Mouse (Mus musculus) heart, postnatal 10 days (tissue): ENCODE measurements around the gene Atg4d. TPM values are rescaled to one million over a fixed set of nuclear protein-coding genes. Genes with fewer than 3 reads are reported as not detected.
"Not testable (repeated sequence)": the region's sequence is repeated elsewhere in the genome, so short reads cannot be mapped to it uniquely, and the experiment has no call there.

Experiments used
- DNase-seq, 2 experiments: peaks; one replicate each; pipeline ENCODE4 v3.0.0; 2021
- intact Hi-C: fragments of 180-260 bp; cut with DNase I; formaldehyde crosslinking; loops from one replicate; pipeline ENCODE4 v1.15.1; 2025
- total RNA-seq, 2 experiments: library from RNA; stranded (reverse); gene quantifications; 2 replicates each; pipeline ENCODE4 v1.2.3; 2021

Atg4d gene
- total RNA-seq, 2 experiments from 2014 or later: 67.6 to 69.6 TPM

DNA sequence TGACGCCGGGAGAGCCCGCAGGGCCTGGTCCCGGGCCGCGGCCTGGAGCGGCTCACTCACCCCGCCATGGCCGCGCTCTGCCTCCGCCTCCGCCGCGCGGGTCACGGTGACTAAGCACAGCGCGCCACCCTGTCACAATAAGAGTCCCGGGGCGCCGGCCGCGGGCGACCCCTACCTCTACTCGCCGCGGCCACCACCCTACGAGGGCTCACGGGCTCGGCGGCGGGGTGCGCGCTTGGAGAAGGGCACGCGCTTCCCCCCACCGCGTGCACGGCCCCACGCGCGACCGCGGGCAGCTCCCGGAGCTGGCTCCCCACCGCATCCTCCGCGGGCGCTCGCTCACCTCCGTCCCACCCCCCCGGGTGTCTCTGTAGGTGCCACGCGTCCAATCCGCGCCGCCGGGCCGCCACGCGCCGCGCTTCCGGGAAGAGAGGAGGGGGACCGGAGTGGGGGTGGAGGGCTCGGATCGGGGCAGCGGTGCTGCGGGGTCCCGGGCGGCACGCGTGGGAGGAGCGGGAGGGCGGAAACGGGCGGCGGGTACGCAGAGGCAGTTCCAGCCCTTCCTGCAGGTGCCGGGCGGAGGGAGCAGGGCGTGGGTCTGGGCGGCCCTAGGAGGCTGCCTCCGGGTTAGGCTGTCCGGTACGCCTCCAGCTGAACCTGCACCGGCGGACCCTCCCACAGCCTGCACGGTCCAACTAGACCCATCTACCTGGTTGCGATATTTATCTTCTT is 26.2 kb upstream of the Atg4d start, which contains the start of gene Keap1:
TSS of gene Keap1 (minus strand) at position 629 of the 732 bp plus-strand sequence.
- peak; percentile 88 to 89 for DNase-seq
- intact Hi-C loops: loop anchor here (1.0 to 5.0 kb wide), 3 partner anchors 26 to 118 kb away; partner anchors contain the start of genes Atg4d and Cdkn2d

DNA sequence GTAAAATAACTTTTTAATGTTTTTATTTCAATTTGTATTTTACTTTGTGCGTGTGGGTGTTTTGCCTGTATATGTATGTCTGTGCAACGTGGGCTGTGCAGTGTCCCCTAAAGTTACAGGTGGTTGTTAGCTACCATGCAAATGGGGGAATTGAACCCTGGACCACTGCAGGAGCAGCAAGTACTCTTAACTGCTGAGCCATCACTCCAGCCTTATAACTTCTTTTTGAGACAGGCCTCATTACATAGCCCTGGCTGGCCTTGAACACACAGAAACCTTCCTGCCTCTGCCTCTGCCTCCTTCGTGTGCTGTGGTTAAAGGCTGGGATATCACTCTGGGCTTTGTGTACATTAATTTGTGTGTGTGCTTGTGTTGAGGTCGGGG is 25.6 kb upstream of the Atg4d start:
- intact Hi-C loops: loop anchor here (2.0 to 5.0 kb wide), 2 partner anchors 51 to 118 kb away; partner anchors contain the start of gene Cdkn2d
- DNase-seq: no peak

DNA sequence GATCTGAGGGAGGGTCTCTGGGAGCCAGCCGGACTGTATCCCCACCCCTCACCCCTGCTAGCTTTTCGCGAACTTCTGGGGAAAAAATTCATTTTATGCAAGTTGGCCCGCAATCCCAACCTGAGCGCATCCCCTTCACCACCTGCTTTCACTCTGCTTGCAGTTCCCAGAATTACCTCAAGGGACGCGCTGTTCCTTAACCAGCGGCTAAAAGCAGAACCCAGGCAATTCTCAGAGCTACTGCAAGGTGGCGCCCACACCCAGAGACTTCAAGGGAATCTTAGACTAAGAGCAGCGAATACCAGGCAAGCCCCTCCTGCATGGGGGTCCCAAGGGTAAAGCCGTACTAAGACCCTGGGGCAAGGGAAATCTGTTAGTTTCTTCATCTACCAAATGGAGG is 23.8 kb upstream of the Atg4d start:
- DNase-seq: peak; percentile 83 to 88
- intact Hi-C loops: no loop called here

DNA sequence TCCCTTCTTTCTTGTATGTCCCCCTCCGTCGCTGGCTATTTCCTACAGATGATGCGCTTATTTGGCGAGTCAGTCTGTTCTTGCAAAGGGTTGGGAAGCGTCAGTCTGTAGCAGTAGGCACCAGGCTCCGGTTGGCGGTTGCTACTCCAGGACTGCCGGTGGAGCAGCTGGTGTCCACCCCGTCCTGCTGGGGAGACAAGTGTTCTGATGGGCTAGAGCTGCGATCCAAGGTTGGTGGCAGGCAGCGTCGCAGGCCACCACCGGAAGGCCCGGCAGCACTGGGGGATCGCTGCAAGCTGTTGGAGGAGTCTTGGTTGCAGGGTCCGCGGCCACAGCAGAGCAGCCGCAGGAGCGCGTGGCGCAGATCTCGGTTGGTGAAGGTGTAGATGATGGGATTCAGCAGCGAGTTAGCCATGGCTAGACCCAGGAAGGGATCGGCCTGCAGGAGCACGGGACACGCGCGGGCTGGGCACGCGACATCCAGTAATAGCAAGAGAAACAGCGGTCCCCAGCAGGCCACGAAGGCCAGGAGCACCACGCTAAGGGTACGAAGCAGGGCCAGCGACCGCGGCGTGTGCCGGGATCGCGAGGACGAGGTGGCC is 21.2 kb upstream of the Atg4d start:
- intact Hi-C loops: no loop called here
- DNase-seq: no peak

GRCm38 (mm10) chr9:21244428-21245112 is 20.5 kb upstream of the Atg4d start:
- DNase-seq: peak; percentile 36 to 42
- intact Hi-C loops: no loop called here

DNA sequence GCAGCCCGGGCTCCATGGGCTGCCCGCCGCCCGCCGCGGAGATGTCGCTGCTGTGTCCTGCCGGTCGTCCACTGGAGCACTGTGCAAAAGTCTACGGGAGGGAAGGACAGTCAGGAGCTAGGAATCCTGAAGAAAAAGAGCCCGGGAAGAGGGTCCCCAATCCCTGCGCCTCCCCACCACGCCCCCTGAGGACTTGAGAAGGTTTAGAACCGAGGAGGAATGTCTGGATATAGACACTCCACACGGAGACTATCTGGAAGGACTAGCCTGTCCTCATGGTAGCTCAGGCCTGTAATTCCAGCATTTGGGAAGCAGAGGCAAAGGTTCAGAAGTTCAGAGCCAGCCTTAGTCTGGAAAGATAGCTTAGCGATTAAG is 20.0 kb upstream of the Atg4d start:
- intact Hi-C loops: no loop called here
- no peak for DNase-seq

- no peak for DNase-seq
- intact Hi-C loops: no loop called here
Observed at GRCm38 (mm10) chr9:21246342-21246741, 18.8 kb upstream of the Atg4d start.

DNA sequence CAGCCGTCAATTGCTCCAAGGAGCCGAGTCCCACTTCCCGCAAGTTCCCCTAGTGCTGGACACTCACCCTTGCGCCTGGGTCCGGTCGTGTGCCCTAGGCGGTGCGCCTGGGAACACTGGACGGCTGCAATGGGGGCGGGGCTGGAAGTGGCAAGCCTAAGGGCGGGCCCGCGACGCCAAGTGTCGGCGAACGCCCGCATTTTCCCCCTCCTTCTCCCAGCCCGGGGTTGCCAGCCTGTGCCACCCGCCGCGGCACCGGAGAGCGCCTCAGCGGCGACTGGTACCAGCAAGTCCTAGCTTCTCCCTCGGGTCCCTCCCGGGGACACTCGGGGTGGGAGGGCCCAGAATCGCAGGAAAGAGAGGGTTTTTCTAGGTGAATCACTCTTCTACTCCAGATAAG is 16.8 kb upstream of the Atg4d start, which contains the start of gene S1pr5:
TSS of gene S1pr5 (minus strand) at position 118 of the 400 bp plus-strand sequence.
- intact Hi-C loops: no loop called here
- DNase-seq: peak; percentile 51 to 52

GRCm38 (mm10) chr9:21249629-21250508 is 15.2 kb upstream of the Atg4d start:
- DNase-seq: no peak
- intact Hi-C loops: no loop called here

DNA sequence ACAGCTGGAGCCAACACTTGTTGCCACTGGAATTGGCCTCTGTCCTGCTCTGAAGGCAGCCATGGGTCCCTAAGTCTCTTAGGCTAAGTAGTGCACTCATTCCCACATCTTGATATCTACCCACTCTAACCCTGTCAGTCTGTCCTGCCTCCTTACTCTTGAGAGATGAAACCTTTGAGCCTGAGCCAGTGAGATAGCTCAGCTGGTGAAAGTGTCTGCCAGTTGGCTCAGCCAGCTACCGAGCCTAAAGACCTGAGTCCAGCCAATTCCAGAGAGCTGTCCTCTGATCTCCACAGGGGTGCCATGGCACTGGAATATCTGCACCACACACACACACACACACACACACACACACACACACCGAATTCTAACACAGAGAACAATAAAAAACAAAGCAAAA is 14.6 kb upstream of the Atg4d start:
- intact Hi-C loops: no loop called here
- DNase-seq: peak; percentile 43 to 54

- intact Hi-C loops: no loop called here
- no peak for DNase-seq
Observed at GRCm38 (mm10) chr9:21251116-21251735, 13.9 kb upstream of the Atg4d start.

DNA sequence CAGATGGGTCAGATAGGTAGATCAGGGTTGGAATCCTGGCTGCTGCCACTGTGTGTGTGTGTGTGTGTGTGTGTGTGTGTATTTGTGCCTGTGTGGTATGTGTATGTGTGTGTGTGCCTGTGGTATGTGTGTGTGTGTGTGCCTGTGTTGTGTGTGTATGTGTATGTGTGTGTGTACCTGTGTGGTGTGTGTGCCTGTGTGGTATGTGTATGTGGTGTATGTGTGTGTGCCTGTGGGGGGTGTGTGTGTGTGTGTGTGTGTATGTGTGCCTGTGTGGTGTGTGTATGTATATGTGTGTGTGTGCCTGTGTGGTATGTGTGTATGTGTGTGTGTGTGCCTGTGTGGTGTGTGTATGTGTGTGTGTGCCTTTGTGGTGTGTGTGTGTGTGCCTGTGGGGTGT is 10.4 kb upstream of the Atg4d start:
- intact Hi-C loops: no loop called here
- DNase-seq: no peak

DNA sequence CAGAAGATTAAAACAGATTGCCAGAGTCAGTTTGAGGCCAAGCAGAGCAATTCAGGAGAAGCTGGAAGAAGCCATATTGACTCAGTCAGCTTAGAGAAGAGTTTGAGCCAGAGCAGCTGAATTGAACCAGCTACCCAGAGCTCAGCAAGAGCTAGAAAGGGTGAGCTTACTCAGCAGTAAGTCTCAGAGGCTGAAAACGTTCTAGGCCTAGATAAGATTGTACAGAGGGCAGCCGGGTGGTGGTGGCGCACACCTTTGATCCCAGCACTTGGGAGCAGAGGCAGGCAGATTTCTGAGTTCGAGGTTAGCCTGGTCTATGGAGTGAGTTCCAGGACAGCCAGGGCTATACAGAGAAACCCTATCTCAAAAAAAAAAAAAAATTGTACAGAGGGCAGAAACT is 8.7 kb upstream of the Atg4d start:
- intact Hi-C loops, DNase-seq: not testable (repeated sequence)

DNA sequence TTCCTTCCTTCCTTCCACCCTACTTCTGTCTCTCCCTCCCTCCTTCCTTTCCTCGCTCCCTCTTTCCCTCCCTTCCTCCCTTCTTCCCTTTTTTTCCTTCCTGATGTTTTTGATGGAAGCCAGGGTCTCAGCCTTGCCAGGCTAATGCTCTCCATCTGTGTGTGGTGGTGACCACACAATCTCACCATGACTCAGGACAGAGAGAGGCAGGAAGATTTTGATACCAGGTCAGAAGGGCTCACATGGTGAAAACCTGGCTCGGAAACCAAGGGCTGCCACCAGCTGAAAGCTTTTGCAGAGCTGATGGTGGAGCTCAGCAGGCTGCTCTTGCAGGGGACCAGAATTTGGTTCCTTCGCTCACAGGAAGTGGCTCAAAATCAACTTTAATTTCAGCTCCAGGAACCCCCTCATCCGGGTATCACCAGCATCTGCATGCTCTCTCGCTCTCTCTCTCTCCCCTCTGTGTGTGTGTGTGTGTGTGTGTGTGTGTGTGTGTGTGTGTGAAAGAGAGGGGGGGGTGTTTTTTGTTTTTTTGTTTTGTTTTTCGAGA is 4.5 kb upstream of the Atg4d start:
- intact Hi-C loops: no loop called here
- no peak for DNase-seq

GRCm38 (mm10) chr9:21261831-21262230 is 3.3 kb upstream of the Atg4d start:
- no peak for DNase-seq
- intact Hi-C loops: no loop called here

GRCm38 (mm10) chr9:21264272-21264999 is 657 bp upstream of the Atg4d start:
- DNase-seq: no peak
- intact Hi-C loops: no loop called here

- intact Hi-C loops: loop anchor here (1.0 kb wide), 1 partner anchor 27 kb away; no protein-coding TSS in a partner anchor
- DNase-seq: peak in 1 of 2 experiments; percentile 34
Observed at GRCm38 (mm10) chr9:21265611-21266010, 518 bp downstream of the Atg4d start.

- intact Hi-C loops: no loop called here
- DNase-seq: no peak
Observed at GRCm38 (mm10) chr9:21266889-21267288, 1.8 kb downstream of the Atg4d start.

DNA sequence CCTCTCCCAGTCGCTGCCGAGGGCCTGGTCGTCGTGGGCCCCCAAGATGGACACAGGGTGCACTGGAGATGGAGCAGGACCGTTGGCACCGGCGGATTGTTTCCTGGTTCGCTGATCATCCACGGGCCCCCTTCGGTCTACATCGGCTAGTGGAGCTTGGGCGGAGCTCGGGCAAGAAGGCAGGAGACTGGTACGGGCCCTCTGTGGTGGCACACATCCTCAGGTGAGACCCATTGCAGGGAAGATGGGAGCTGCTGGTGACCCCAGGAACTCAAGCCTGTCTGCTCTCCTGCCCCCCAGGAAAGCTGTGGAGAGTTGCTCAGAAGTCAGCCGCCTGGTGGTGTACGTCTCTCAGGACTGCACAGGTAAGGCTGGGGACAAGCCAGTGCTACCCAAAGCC is 3.2 kb downstream of the Atg4d start:
- intact Hi-C loops: loop anchor here (2.0 kb wide), 1 partner anchor 18 kb away; the partner anchor contains the start of gene Kri1

More for the DNA sequence above, 3.2 kb downstream of the Atg4d start:
- DNase-seq: no peak
